Mouse (Mus musculus) embryonic stem cell, embryonic (primary cell): ENCODE results near the gene 4932438H23Rik.

Source experiments
- CTCF ChIA-PET, 4 experiments: fragments of 300-600 bp in 2 of 4; fragments of 350-600 bp in 2 of 4; sonication (Branson Sonifier 250); formaldehyde crosslinking; loops; one replicate each; lab custom pipeline; 2022; ENCODE audit warnings: inconsistent platforms in 2 of 4; lab: Charles Lee
- POLR2A ChIA-PET, 4 experiments: fragments of 300-600 bp in 2 of 4; fragments of 350-600 bp in 2 of 4; sonication (Branson Sonifier 250); formaldehyde crosslinking; loops; one replicate each; lab custom pipeline; 2022; ENCODE audit warnings: antibody characterized with exemption in 4 of 4, inconsistent platforms in 1 of 4; lab: Charles Lee

The 4932438H23Rik gene

GRCm38 (mm10) chr16:91107608-91108007 is 12.7 kb upstream of the 4932438H23Rik start:
- POLR2A ChIA-PET: interaction anchor here in 3 of 4 experiments (0.6 to 2.4 kb wide), 6 partner anchors 9 to 823 kb away, joined by 3 to 10 read pairs (median 4); no protein-coding TSS in a partner anchor
- CTCF ChIA-PET: interaction anchor here in 1 of 4 experiments (0.6 to 0.7 kb wide), 2 partner anchors 21 to 84 kb away, joined by 3 read pairs; no protein-coding TSS in a partner anchor

DNA sequence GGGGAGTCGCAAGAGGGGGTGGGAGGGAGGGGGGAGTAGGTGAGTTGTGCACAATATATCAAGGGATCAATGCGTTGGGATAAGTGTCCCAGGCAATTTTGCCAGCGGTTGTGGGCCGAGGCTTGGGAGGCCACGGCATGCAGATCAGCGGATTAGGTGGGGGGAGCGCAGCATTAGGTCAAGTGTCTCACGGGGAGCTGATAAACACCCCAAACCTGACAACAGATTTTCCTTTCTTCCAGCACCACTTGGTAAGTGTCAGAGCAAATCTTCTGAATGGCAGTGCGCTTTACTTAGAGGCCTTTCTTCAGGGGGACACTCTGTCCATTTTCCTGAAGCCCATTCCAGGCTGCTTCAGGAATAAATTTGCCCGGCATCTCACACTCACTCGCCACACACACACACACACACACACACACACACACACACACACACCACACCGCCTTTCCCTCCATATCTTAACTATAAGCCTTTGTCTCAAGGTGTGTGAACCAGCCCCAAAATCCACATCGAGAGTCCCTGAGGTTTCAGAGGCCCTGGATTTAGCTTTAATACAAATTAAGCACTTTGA is 10.6 kb upstream of the 4932438H23Rik start:
- CTCF ChIA-PET: interaction anchor here in 1 of 4 experiments (0.6 to 1.1 kb wide), 2 partner anchors 55 to 123 kb away, joined by 3 read pairs; no protein-coding TSS in a partner anchor

DNA sequence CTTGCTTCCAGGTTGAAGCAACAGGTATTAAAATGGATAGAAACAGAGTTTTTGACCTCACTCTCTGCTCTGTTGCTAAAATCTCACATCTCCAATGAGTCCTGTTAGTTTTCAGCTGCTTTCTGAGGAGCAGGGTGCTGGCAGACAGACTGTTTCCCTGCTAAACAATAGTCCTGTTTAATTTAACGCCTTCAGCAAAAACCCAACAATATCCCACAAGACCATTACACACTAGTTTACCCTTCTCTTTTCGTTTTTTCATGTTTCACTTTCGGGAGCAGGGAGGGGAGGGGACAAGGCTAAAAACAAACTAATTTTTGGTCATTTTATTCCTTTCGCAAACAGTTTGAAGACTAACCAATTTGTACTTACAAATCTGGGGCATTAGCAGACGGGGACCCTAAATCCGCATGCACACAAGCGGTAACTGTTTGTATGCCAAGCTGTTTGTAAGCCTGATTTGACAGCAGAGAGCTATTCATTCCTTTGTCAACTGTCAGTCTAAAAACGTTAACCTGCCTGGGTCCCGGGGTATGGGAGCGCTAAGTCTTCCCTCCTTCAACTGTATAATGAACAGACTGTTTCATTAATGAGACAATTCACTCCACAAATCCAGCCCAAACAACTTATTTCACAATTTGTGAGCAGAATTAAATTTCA is 10.0 kb upstream of the 4932438H23Rik start:
- ChIA-PET CTCF (interaction anchor here in 1 of 4 experiments (0.6 kb wide), 1 partner anchor 124 kb away, joined by 3 read pairs; no protein-coding TSS in a partner anchor), POLR2A (interaction anchor here in 1 of 4 experiments (0.6 kb wide), 1 partner anchor 436 kb away, joined by 4 read pairs; no protein-coding TSS in a partner anchor)

More for the DNA sequence above, 10.6 kb upstream of the 4932438H23Rik start:
- POLR2A ChIA-PET: interaction anchor here in 1 of 4 experiments (0.6 kb wide), 1 partner anchor 436 kb away, joined by 4 read pairs; no protein-coding TSS in a partner anchor

DNA sequence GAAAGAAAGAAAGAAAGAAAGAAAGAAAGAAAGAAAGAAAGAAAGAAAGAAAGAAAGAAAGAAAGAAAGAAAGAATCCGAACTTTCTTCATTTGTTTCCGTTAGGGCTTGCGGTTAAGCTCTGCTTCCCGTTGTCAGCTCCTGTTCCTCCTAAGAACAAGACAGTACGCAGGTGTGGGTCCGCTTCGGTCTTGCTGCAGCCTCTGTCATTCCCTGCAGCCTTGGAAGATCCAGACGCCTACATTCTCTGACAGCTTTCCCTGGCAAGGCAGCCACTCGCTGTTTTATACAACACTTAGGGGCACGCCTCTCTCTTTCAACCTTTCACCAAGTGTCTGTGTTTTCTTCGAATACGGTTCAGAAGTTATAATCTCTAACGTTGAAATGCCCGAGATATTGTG is 8.5 kb upstream of the 4932438H23Rik start:
- CTCF ChIA-PET: interaction anchor here in 1 of 4 experiments (0.5 to 0.6 kb wide), 2 partner anchors 10 to 32 kb away, joined by 3 to 4 read pairs; no protein-coding TSS in a partner anchor
- POLR2A ChIA-PET: no interaction called here

DNA sequence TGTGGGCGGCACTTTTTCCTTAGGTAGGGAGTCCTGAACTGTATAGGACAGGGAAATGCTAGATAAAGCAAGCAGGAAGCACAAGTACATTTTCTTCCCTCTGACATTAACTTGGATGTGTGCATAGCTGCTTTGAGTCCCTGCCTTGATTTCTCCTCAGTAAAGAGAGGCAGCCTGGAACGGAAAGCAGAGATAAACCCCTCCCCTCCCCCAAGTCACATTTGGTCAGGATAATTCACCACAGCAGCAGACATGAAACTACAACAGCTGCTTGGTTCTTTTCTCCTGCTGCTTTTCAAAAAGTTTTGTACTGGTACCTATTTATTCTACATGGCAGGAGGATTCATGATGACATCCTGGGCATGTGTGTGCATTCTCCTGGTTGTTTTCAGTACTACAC is 5.6 kb upstream of the 4932438H23Rik start:
- ChIA-PET CTCF (no interaction called here), POLR2A (interaction anchor here in 1 of 4 experiments (1.0 kb wide), 1 partner anchor 880 kb away, joined by 3 read pairs; the partner anchor contains the start of gene Sod1)

DNA sequence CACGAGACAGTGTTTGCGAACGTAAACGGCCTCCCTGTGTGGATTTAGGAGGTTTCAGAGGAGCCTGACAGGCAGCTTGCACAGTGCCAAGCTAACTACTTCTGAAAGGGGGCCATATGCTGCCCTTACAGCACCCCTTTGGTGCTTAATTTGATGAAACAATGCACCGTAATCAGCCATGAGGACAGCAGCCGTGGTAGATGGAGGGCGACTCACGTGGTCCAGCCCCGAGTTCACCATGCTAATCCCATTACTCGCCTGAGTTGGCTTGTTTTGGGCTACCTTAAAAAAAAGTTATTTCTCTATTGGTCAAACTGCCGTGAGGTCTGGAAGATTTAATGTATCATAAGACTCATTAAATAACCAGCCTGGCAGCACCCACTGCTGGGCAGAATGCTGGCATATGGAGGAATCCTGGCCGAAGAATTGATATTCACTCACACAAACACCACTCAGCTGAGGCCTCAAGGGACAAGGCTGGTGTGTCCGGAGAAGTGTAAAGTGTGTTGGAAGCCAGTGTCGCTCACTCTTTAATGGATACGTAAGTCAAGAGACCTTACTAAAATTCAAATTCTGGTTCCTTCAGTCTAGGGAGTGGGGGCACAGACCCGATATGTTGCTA is 4.6 kb upstream of the 4932438H23Rik start:
- ChIA-PET CTCF (no interaction called here), POLR2A (no interaction called here)

GRCm38 (mm10) chr16:91097858-91098257 is 2.9 kb upstream of the 4932438H23Rik start:
- ChIA-PET CTCF (no interaction called here), POLR2A (interaction anchor here in 1 of 4 experiments (0.6 kb wide), 1 partner anchor 11 kb away, joined by 3 read pairs; no protein-coding TSS in a partner anchor)

DNA sequence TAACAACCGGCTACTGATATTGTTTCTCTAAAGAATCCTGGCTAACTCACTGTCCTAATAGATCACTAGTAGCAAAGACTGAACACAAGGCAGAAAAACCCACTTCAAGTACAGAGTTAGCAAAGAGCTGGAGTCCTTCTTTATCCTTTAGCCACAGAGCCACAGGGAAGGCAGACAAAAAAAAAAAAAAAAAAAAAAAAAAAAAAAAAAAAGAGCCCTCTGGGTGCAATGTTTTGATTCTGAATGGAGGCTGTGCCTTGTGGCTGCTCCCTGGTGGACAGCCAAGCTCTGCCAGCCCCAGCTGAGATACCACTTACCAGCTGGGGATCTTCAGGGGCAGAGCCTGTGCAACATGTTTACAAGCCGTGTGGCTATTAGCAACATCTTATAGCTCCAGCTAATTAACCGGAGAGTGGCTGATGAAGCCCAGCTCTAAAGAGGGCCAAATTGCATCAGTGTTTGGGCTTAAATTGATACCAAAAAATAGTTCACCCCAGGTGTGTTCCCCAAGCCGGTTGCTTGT is 2.1 kb upstream of the 4932438H23Rik start:
- CTCF ChIA-PET: interaction anchor here in 1 of 4 experiments (0.6 kb wide), 1 partner anchor 403 kb away, joined by 3 read pairs; no protein-coding TSS in a partner anchor
- POLR2A ChIA-PET: no interaction called here

DNA sequence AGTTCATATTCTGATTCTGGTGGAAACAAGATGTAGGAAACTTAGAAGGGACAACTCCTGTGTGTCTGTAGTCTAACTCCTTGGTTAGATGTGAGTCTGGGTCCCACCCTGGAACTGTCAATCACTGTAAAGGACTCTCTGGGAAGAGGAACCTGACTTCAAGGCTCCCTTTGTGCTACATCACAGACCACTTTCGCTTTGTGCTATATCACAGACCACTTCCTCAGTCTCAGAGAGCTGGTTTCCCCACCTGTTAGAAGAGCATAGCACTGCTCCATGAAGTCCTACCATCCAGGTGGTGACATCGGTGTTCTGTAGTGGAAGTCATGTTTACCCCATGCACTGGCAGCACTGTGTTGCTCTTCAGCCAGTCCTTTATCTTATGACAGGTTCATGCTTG is 1.1 kb upstream of the 4932438H23Rik start:
- CTCF ChIA-PET: no interaction called here

GRCm38 (mm10) chr16:91086642-91087306 is 8.1 kb downstream of the 4932438H23Rik start:
- POLR2A ChIA-PET: interaction anchor here in 2 of 4 experiments (0.9 to 1.3 kb wide), 2 partner anchors 138 to 183 kb away, joined by 3 read pairs; partner anchors contain the start of genes Olig1 (in 1 of the 2) and Olig2 (in 1 of the 2)
- CTCF ChIA-PET: interaction anchor here in 1 of 4 experiments (0.6 to 0.7 kb wide), 2 partner anchors 74 to 129 kb away, joined by 3 to 5 read pairs; no protein-coding TSS in a partner anchor

More for the DNA sequence above, 1.1 kb upstream of the 4932438H23Rik start:
- POLR2A ChIA-PET: no interaction called here

- ChIA-PET CTCF (interaction anchor here in 2 of 4 experiments (0.6 to 1.2 kb wide), 4 partner anchors 43 to 263 kb away, joined by 3 to 4 read pairs (median 4); no protein-coding TSS in a partner anchor), POLR2A (interaction anchor here in 2 of 4 experiments (0.7 to 1.3 kb wide), 3 partner anchors 41 to 200 kb away, joined by 3 to 4 read pairs (median 3); partner anchors contain the start of gene Paxbp1 (in 1 of the 2))
Measured at GRCm38 (mm10) chr16:91085239-91085825, 9.6 kb downstream of the 4932438H23Rik start.

- POLR2A ChIA-PET: interaction anchor here in 1 of 4 experiments (1.1 to 1.3 kb wide), 2 partner anchors 40 to 141 kb away, joined by 3 to 4 read pairs; partner anchors contain the start of gene Paxbp1
- CTCF ChIA-PET: interaction anchor here in 2 of 4 experiments (0.6 to 1.2 kb wide), 4 partner anchors 42 to 268 kb away, joined by 3 to 4 read pairs (median 4); no protein-coding TSS in a partner anchor
Measured at GRCm38 (mm10) chr16:91084307-91085238, 10.3 kb downstream of the 4932438H23Rik start.

- POLR2A ChIA-PET: interaction anchor here in 1 of 4 experiments (0.6 to 0.7 kb wide), 3 partner anchors 34 to 443 kb away, joined by 3 read pairs; no protein-coding TSS in a partner anchor
- CTCF ChIA-PET: interaction anchor here in 3 of 4 experiments (0.5 to 1.2 kb wide), 5 partner anchors 79 to 269 kb away, joined by 3 to 7 read pairs (median 3); no protein-coding TSS in a partner anchor
Measured at GRCm38 (mm10) chr16:91083002-91083646, 11.8 kb downstream of the 4932438H23Rik start.

DNA sequence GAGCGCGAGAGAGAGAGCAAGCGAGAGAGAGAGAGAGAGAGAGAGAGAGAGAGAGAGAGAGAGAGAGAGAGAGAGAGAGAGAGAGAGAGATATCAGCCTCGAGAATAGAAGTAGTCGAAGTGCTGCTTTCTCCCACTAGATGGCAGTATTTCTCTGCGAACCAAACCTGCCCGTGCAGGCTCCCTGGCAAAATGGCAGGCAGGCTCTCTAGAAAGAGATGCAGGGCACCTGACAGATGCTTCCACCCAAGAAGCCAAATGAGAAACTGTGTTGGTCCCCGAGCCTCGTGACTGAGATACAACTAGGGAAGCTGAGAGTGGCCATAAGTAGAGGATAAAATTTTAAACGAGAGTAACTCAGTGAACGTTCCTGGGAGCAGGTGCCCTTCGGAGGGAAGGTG is 13.4 kb downstream of the 4932438H23Rik start:
- POLR2A ChIA-PET: interaction anchor here in 2 of 4 experiments (0.7 to 1.0 kb wide), 2 partner anchors 109 to 265 kb away, joined by 3 to 5 read pairs; no protein-coding TSS in a partner anchor

DNA sequence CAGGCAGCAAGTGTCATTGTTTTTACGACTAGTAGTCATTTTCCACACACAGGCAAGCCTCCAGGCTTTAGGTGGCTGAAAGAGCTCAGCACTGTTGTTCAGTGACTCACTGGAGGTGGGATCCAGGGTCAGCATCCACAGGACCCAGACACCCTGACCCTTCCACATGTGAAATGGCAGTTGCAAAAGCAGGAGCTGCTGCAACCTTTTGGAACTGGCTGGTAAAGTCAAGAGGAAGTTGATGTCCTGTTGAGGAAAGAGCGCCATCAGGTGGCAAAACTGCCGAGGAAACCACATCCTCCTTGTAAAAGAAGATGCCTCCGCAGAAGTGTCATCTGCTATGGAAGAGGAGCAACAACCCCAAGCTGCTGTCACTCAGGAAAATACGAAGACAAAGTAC is 18.7 kb downstream of the 4932438H23Rik start:
- ChIA-PET POLR2A (no interaction called here), CTCF (interaction anchor here in 2 of 4 experiments (1.1 to 1.7 kb wide), 2 partner anchors 238 to 250 kb away, joined by 4 to 6 read pairs; partner anchors contain the start of gene Eva1c (in 1 of the 2))

More for the DNA sequence above, 13.4 kb downstream of the 4932438H23Rik start:
- CTCF ChIA-PET: interaction anchor here (0.6 to 1.1 kb wide), 19 partner anchors 20 to 1113 kb away, joined by 3 to 11 read pairs (median 4); partner anchors contain the start of gene Ifnar1 (in 1 of the 4)
